Mouse (Mus musculus): ENCODE measurements around the gene Setx.

- TF ChIP-seq CTCF (IDR thresholded peaks at IDR 0.05; ENCODE audit: borderline replicate concordance, control insufficient read depth, extremely low read depth, insufficient read depth, low read length, poor library complexity): no peak
- TF ChIP-seq POLR2A (IDR thresholded peaks at IDR 0.05; ENCODE audit: control insufficient read depth, extremely low read depth, insufficient read depth, low read length, poor library complexity): no peak
Measured at GRCm38 (mm10) chr2:29217042-29217441, 93.1 kb downstream of the Setx start.
